Comparison of ENCODE assay signal across 33 mouse cellular contexts in genomic region chr17:62591581-62592435, GRCm38 (mm10).
DNase-seq lines count a peak whose midpoint lies in the region; ATAC-seq and TF ChIP-seq lines count a peak whose summit lies in the region.
"Had no signal": no experiment of that assay in that cellular context is flagged by ENCODE, and none has a peak within 500 bp of the region (broad histone marks: within the 10 kb centered on the region; RNA-seq: fewer than 3 reads in every experiment).

No protein-coding gene starts in this region.

- H3K4me1 ChIP-seq in forebrain, embryonic 11.5 days (replicated peaks; ENCODE audit: control insufficient read depth, insufficient read depth, low read length) = no peaks in the 10 kb centered on the region; the same call in 1 of the 2 replicates
- H3K4me1 ChIP-seq in forebrain, embryonic 10.5 days = peaks cover 16% of the 10 kb centered on the region
- peaks cover 14% of the 10 kb centered on the region for H3K4me1 ChIP-seq in midbrain, embryonic 12.5 days
- no peaks in the 10 kb centered on the region for H3K4me1 ChIP-seq in midbrain, postnatal 0 days (ENCODE audit: insufficient read depth, low read length)
- peaks cover 18% of the 10 kb centered on the region for H3K4me1 ChIP-seq in forebrain, embryonic 15.5 days
- peaks cover 8% of the 10 kb centered on the region; the same call in 1 of the 2 replicates for H3K4me1 ChIP-seq in midbrain, embryonic 16.5 days (ENCODE audit: control insufficient read depth, insufficient read depth, low read length)
- H3K4me1 ChIP-seq: embryonic facial prominence, embryonic 12.5 days; limb, embryonic 15.5 days; liver, embryonic 13.5 days; neural tube, embryonic 12.5 days had no signal

- H3K36me3 ChIP-seq in forebrain, embryonic 11.5 days (ENCODE audit: control insufficient read depth, insufficient read depth, low read length) = no peaks in the 10 kb centered on the region
- no peaks in the 10 kb centered on the region for H3K36me3 ChIP-seq in forebrain, embryonic 10.5 days (replicated peaks)
- no peaks in the 10 kb centered on the region for H3K36me3 ChIP-seq in midbrain, embryonic 12.5 days
- no peaks in the 10 kb centered on the region for H3K36me3 ChIP-seq in midbrain, postnatal 0 days (ENCODE audit: insufficient read depth, low read length)
- no peaks in the 10 kb centered on the region for H3K36me3 ChIP-seq in forebrain, embryonic 15.5 days
- no peaks in the 10 kb centered on the region for H3K36me3 ChIP-seq in midbrain, embryonic 16.5 days (ENCODE audit: control insufficient read depth, insufficient read depth, low read length)
- H3K36me3 ChIP-seq: embryonic facial prominence, embryonic 12.5 days; G1E; heart, embryonic 10.5 days; heart, embryonic 15.5 days; hindbrain, embryonic 13.5 days; limb, embryonic 10.5 days; limb, embryonic 15.5 days; liver, embryonic 13.5 days; neural tube, embryonic 12.5 days had no signal

- no peaks in the 10 kb centered on the region for H3K27me3 ChIP-seq in forebrain, embryonic 11.5 days (ENCODE audit: control insufficient read depth, insufficient read depth, low read length)
- H3K27me3 ChIP-seq in forebrain, embryonic 10.5 days (ENCODE audit: poor library complexity, severe bottlenecking) = no peaks in the 10 kb centered on the region
- no peaks in the 10 kb centered on the region for H3K27me3 ChIP-seq in midbrain, embryonic 12.5 days
- H3K27me3 ChIP-seq in midbrain, postnatal 0 days (ENCODE audit: insufficient read depth, low read length) = no peaks in the 10 kb centered on the region; the same call in 1 of the 2 replicates
- H3K27me3 ChIP-seq in forebrain, embryonic 15.5 days = no peaks in the 10 kb centered on the region
- H3K27me3 ChIP-seq in midbrain, embryonic 16.5 days (ENCODE audit: control insufficient read depth, insufficient read depth, low read depth, low read length) = no peaks in the 10 kb centered on the region
- H3K27me3 ChIP-seq: embryonic facial prominence, embryonic 12.5 days; heart, embryonic 15.5 days; hindbrain, embryonic 13.5 days; limb, embryonic 15.5 days; liver, embryonic 13.5 days; neural tube, embryonic 12.5 days had no signal

- peaks cover 3% of the 10 kb centered on the region; the same call in 1 of the 2 replicates for H3K9me3 ChIP-seq in forebrain, embryonic 11.5 days (ENCODE audit: control insufficient read depth, low read length)
- 0 out of 2 replicates have a peak, but pooled peaks cover 7% of the 10 kb centered on the region for H3K9me3 ChIP-seq in forebrain, embryonic 10.5 days
- no peaks in the 10 kb centered on the region for H3K9me3 ChIP-seq in midbrain, embryonic 12.5 days
- 0 out of 2 replicates have a peak, but pooled peaks cover 3% of the 10 kb centered on the region for H3K9me3 ChIP-seq in midbrain, postnatal 0 days (ENCODE audit: low read length)
- peaks cover 5% of the 10 kb centered on the region; the same call in 1 of the 2 replicates for H3K9me3 ChIP-seq in forebrain, embryonic 15.5 days
- H3K9me3 ChIP-seq in midbrain, embryonic 16.5 days (replicated peaks; ENCODE audit: control insufficient read depth, low read length, poor library complexity, severe bottlenecking) = peaks cover 6% of the 10 kb centered on the region; the same call in 1 of the 2 replicates
- H3K9me3 ChIP-seq: embryonic facial prominence, embryonic 12.5 days; heart, embryonic 10.5 days; heart, embryonic 15.5 days; limb, embryonic 15.5 days; liver, embryonic 13.5 days had no signal

- TF ChIP-seq CTCF in midbrain, postnatal 0 days (IDR thresholded peaks at IDR 0.05) = no peak

- 0 out of 2 replicates have a peak, but pooled peaks have one; percentile 30 for ATAC-seq in forebrain, embryonic 11.5 days (replicated peaks; ENCODE audit: low FRiP score)
- ATAC-seq in midbrain, embryonic 12.5 days (ENCODE audit: low FRiP score, low read depth) = peak; percentile 38
- ATAC-seq in midbrain, postnatal 0 days (ENCODE audit: low FRiP score) = no peak
- peak; percentile 45; the same call in 1 of the 2 replicates for ATAC-seq in forebrain, embryonic 15.5 days (replicated peaks)
- ATAC-seq in midbrain, embryonic 16.5 days = peak; percentile 58
- ATAC-seq: intestine, postnatal 0 days had no signal

- no peak overlapping the region for H3K4me2 ChIP-seq in forebrain, embryonic 11.5 days (ENCODE audit: low read depth, low read length, severe bottlenecking)
- no peak overlapping the region for H3K4me2 ChIP-seq in midbrain, embryonic 12.5 days (replicated peaks)
- no peak overlapping the region for H3K4me2 ChIP-seq in midbrain, postnatal 0 days (ENCODE audit: low read depth, low read length, poor library complexity, severe bottlenecking)
- H3K4me2 ChIP-seq in forebrain, embryonic 15.5 days (replicated peaks) = no peak overlapping the region
- H3K4me2 ChIP-seq in midbrain, embryonic 16.5 days (ENCODE audit: low read length) = no peak overlapping the region
- H3K4me2 ChIP-seq: embryonic facial prominence, embryonic 12.5 days; heart, embryonic 15.5 days; hindbrain, embryonic 13.5 days; limb, embryonic 15.5 days; liver, embryonic 13.5 days; neural tube, embryonic 12.5 days had no signal

- 69% methylated on average over 10 of the region's 10 CpGs for WGBS in forebrain, embryonic 11.5 days
- 75% methylated on average over 10 of the region's 10 CpGs for WGBS in forebrain, embryonic 10.5 days
- 66% methylated on average over 10 of the region's 10 CpGs for WGBS in midbrain, embryonic 12.5 days
- 59% methylated on average over 10 of the region's 10 CpGs for WGBS in midbrain, postnatal 0 days
- WGBS in forebrain, embryonic 15.5 days = 48% methylated on average over 10 of the region's 10 CpGs
- 59% methylated on average over 10 of the region's 10 CpGs for WGBS in midbrain, embryonic 16.5 days

- H3K27ac ChIP-seq in forebrain, embryonic 11.5 days (ENCODE audit: low read depth, low read length) = no peak overlapping the region
- H3K27ac ChIP-seq in forebrain, embryonic 10.5 days = no peak overlapping the region
- no peak overlapping the region for H3K27ac ChIP-seq in midbrain, embryonic 12.5 days (replicated peaks)
- no peak overlapping the region for H3K27ac ChIP-seq in midbrain, postnatal 0 days (ENCODE audit: low read depth, low read length)
- no peak overlapping the region for H3K27ac ChIP-seq in forebrain, embryonic 15.5 days (replicated peaks)
- H3K27ac ChIP-seq in midbrain, embryonic 16.5 days (ENCODE audit: low read length) = no peak overlapping the region
- H3K27ac ChIP-seq: embryonic facial prominence, embryonic 12.5 days; heart, embryonic 10.5 days; heart, embryonic 15.5 days; hindbrain, embryonic 13.5 days; limb, embryonic 10.5 days; limb, embryonic 15.5 days; liver, embryonic 13.5 days; macrophage; neural tube, embryonic 12.5 days had no signal

- H3K4me3 ChIP-seq in forebrain, embryonic 11.5 days (ENCODE audit: low read depth, low read length) = no peak overlapping the region
- no peak overlapping the region for H3K4me3 ChIP-seq in forebrain, embryonic 10.5 days
- no peak overlapping the region for H3K4me3 ChIP-seq in midbrain, embryonic 12.5 days
- H3K4me3 ChIP-seq in midbrain, postnatal 0 days (ENCODE audit: low read depth, low read length) = no peak overlapping the region
- no peak overlapping the region for H3K4me3 ChIP-seq in forebrain, embryonic 15.5 days
- H3K4me3 ChIP-seq in midbrain, embryonic 16.5 days (ENCODE audit: low read depth, low read length) = no peak overlapping the region
- H3K4me3 ChIP-seq: embryonic facial prominence, embryonic 12.5 days; heart, embryonic 10.5 days; heart, embryonic 15.5 days; hindbrain, embryonic 13.5 days; limb, embryonic 10.5 days; limb, embryonic 15.5 days; liver, embryonic 13.5 days; myocyte; neural tube, embryonic 12.5 days had no signal

- DNase-seq in forebrain, embryonic 11.5 days (ENCODE audit: low spot score) = no peak
- DNase-seq in forebrain, embryonic 10.5 days (ENCODE audit: extremely low spot score, low spot score) = no peak
- DNase-seq in midbrain, postnatal 0 days (ENCODE audit: low spot score) = no peak
- DNase-seq in embryo, embryonic 11 days = no peak
- no peak for DNase-seq in ovary, postnatal 36 days (ENCODE audit: low spot score)
- DNase-seq: adrenal gland, postnatal 36 days; cerebellum, adult 9-10 months; cerebellum, postnatal 36 days; gastrocnemius, postnatal 14 days; heart, postnatal 36 days; kidney, adult 9 months; kidney, postnatal 10 days; layer of hippocampus, adult 9-11 months; liver, embryonic 13.5 days; lung, adult 18-20 months; lung, postnatal 10 days; right cerebral cortex, postnatal 25 days; spleen, adult 18-20 months; thymus, postnatal 14 days had no signal

- H3K9ac ChIP-seq in forebrain, embryonic 11.5 days (ENCODE audit: low read length) = no peak overlapping the region
- H3K9ac ChIP-seq in midbrain, embryonic 12.5 days (replicated peaks) = no peak overlapping the region
- no peak overlapping the region for H3K9ac ChIP-seq in midbrain, postnatal 0 days (replicated peaks; ENCODE audit: low read length, poor library complexity, severe bottlenecking)
- H3K9ac ChIP-seq in forebrain, embryonic 15.5 days (replicated peaks) = no peak overlapping the region
- no peak overlapping the region for H3K9ac ChIP-seq in midbrain, embryonic 16.5 days (ENCODE audit: low read depth, low read length)
- H3K9ac ChIP-seq: embryonic facial prominence, embryonic 12.5 days; heart, embryonic 15.5 days; hindbrain, embryonic 13.5 days; limb, embryonic 15.5 days; liver, embryonic 13.5 days; neural tube, embryonic 12.5 days had no signal
